Mouse (Mus musculus): Measurements from ENCODE around the gene Gramd1b. TPM values are rescaled to one million over a fixed set of nuclear protein-coding genes. Genes with fewer than 3 reads are reported as not detected.

The Gramd1b gene
- polyA plus RNA-seq, 1 experiment: 79.8 TPM

DNA sequence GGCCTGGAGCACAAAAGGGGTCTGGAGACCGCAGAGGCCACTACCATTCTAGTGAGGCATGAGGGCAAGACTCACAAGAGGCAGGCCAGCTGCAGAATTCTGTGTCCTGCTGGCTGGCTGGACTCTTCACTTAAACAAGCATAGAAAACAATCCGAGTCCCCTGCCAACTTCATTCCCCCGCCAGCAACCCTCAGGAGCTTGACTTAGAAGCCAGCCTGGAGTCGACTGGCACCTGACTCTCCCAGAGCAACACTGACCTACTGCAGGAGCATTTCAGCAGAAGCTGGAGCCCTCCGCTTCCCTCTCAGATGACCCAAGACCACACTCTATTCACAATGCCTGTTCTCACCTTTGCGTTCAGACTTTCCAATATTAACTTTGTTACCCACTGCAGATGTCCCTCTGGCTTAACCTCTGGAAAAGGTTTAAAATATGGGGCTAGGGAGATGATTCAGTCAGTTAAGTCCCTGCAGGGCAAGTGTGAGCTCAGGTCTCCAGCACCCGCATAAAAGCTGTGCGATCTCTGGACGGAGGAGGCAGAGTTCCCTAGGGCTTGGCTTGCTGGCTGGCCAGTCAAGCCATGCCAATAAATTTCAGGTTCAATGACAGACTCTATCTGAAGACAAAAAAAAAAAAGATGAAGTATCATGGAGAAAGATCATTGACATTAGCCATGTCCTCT, 104.8 kb downstream of the Gramd1b start:
- no peak for DNase-seq (ENCODE audit: low read depth)

DNA sequence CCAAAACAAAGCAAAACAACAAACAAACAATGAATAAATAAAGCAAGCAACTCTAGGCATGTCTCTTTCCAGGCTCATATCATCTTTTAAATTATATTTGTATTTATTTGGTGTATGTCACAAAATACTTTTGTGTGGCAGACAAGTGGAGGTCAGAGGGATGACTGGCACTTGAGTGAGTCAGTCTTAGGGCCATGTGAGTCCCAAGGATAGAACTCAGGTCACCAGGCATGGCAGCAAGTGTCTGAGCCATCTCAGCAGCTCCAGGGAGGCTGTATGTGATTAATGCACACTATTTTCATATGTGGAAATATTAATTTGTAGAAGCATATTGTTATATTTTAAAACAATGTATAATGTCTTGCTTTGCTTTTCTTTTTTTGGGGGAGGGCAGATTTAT, 106.3 kb downstream of the Gramd1b start:
- no peak for DNase-seq (ENCODE audit: low read depth)

DNA sequence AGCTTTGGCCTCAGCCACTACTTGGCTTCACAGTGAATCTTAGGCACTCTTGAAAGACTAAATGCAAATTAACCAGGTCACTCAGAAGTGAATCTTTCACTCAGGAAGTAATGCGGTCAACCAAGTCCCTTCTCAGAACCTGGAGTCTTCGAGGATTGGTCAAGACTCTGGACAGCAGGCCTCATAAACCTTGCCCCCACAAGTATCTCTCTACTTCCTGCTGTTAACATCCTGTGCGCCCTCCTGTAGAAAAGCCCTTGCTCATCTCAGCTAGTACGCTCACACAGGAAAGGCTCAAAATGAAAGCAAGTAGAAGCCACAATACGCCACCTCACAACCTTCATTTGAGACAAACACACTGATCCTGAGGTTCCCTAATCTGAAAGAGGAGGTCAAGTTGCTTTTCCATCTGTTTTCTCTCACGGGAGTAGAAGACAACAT, 107.7 kb downstream of the Gramd1b start:
- no peak for DNase-seq (ENCODE audit: low read depth)

DNA sequence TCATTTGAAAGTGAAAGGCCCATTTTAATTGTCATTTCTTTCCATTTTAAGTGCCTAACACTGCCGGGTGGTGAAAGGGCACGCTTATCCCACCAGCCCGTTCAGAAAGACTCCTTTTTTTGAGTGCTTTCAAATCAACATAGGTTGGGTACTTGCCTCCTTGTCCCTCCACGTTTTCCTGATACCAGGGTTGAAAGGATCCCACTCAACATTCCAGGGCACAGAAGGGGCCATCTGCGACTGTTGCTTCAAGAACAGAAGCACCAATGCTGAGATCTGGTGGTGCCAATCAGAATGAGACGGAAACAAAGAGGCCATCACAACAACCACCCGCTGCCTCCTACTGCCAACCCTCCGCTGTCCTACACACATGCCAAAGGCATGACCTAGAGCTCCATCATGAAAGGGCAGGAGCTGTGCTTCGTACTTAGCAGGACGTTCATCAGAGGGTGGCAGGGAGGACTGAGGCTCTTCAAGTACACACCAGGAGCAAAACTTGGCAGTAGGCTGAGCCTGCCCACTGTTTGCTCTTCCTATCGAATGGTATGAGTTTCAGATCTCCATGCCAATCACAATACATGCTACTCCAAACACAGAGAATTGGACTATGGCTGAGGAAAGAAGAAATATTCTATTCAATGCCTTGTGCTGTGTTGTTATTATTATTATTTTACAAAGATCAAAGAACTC, 108.7 kb downstream of the Gramd1b start:
- DNase-seq (ENCODE audit: low read depth): no peak

- DNase-seq (ENCODE audit: low read depth): no peak
Measured at GRCm38 (mm10) chr9:40420652-40421335, 110.4 kb downstream of the Gramd1b start.

DNA sequence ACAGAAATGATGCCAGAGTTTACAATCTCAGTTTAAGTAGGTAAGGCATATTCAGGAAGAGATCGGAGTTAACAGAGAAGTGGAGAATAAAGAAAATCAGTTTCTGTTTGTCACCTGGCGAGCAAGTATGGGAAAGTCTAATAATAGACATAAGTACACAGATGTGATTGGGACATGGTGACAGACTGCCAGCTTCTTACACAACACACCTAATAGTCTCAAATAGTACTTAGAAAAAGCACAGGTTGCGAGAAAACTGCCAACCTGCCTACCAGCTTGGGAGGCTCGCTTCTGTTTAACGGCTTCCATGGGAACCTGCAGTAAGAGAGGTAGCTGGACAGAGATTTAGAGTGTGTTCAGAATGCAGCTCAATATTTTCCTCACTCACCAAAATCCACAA, 112.4 kb downstream of the Gramd1b start:
- no peak for DNase-seq (ENCODE audit: low read depth)

GRCm38 (mm10) chr9:40416150-40416549, 115.0 kb downstream of the Gramd1b start:
- DNase-seq (ENCODE audit: low read depth): no peak

DNA sequence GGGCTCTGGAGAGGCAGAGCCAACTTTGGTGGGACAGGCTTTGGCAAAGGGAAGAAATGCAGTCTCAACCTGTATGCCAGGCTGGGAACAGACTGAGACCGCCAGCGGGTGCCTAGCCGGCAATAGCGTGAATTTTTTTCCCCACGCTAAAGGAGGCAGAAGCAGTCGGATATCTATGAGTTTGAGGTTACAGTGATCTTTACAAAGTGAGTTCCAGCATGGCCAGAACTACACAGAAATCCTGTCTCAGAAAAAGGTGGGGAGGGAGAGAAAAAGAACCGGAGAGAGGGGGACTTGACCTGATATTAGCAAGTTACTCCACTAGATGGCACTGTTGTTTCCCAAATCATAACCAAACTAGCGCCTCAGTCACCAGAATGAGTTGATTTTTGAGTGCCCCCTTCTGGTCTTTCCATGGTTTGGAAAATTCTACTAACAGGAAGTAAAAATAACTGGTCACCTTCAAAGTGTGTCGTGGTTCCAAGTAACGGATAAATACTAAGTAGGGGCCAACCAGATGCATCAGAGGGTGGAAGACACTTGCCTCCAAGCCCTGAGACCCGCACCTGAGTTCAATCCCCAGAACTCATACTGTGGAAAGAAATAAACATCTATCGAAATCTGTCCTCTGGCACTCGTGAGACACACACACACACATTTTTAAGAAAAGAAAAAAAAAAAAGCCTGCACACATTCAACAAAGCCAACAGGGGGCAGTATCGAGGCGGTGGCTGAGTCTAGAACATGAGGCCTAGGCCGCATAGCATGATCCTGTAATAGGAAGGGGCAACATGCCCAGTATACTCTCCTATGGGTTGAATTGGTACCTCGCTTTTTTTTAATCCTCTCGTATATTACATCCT, 116.0 kb downstream of the Gramd1b start:
- DNase-seq (ENCODE audit: low read depth): no peak

GRCm38 (mm10) chr9:40414498-40414903, 116.7 kb downstream of the Gramd1b start:
- DNase-seq (ENCODE audit: low read depth): no peak

GRCm38 (mm10) chr9:40413601-40414000, 117.6 kb downstream of the Gramd1b start:
- DNase-seq (ENCODE audit: low read depth): no peak

GRCm38 (mm10) chr9:40412931-40413330, 118.3 kb downstream of the Gramd1b start:
- DNase-seq (ENCODE audit: low read depth): no peak

GRCm38 (mm10) chr9:40412246-40412645, 118.9 kb downstream of the Gramd1b start:
- no peak for DNase-seq (ENCODE audit: low read depth)

DNA sequence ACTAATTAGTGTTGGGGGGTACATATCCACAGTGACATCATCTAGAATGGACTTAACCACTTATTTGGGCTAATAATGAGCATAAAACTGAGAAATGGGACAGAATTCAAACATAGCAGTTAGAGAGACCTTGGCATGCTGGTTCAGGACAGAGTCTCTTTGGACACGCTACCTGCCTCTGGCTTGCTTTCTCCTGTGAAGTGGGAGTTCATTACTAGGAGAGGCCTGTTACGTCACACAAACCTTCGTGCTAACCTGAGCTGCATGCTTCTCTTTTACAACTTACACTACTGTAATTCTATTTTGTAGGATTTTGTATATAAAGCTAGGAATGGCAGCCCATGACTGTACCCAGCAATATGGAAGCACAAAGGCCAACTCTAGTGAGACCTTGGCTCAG, 120.3 kb downstream of the Gramd1b start:
- DNase-seq (ENCODE audit: low read depth): no peak

- DNase-seq (ENCODE audit: low read depth): no peak
Measured at GRCm38 (mm10) chr9:40409071-40409470, 122.1 kb downstream of the Gramd1b start.

- DNase-seq (ENCODE audit: low read depth): no peak
Measured at GRCm38 (mm10) chr9:40408415-40408814, 122.8 kb downstream of the Gramd1b start.

DNA sequence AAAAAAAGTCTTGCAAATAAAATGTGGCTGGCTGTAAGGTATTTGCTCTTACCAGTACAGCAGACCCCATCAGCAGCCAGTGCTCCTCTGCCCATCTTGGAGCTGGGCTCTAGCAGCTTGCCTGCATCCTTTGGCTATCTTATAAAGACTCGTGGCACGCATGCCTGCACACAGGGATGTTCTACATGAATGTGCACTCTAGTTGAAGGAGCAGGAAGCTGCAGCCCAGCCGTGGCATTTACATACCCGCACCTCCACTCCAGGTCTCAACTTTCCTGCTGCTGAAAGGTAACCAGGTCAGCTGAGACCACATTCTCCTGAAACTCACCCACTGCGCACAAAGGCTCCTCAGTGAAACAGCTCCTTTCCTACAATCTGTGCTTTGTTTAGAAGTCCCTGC, 123.3 kb downstream of the Gramd1b start:
- DNase-seq (ENCODE audit: low read depth): no peak

DNA sequence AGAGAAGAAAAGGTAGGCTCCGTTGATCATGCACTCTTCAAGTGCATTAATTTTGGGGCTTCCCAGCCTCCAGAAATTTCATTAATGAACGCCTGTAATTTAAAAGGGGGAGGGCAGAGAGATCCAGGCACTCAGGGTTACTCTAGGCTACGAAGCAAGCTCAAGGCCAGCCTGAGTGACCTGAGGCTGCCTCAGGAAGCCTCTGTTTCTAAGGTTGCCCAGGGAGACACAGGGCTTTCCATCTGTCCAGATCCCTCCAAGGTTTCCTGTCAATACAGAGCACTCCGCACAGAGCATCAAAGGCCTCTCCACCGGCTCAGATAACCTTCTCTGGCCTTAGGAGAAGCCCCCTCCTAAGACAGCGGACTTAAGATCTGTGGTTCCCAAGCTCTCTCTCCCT, 125.4 kb downstream of the Gramd1b start:
- no peak for DNase-seq (ENCODE audit: low read depth)

DNA sequence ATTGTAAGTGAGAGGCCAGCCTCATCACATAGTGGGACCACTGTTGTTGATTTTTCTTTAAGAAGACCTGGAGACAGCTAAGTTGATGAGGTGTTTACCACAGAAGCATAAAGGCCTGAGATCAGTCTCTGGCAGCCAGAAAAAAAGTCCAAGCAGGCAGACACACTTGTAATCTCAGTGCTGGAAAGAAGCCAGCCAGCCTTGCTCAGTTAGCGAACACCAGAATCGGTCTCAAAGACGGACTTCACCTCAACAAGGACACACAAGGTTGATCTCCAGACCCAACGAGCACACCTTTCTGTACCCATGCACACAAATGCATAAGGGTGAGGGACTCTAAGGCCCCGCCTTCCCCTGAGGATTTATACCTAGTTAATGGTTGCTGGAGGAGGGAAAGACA, 125.9 kb downstream of the Gramd1b start:
- DNase-seq (ENCODE audit: low read depth): no peak

DNA sequence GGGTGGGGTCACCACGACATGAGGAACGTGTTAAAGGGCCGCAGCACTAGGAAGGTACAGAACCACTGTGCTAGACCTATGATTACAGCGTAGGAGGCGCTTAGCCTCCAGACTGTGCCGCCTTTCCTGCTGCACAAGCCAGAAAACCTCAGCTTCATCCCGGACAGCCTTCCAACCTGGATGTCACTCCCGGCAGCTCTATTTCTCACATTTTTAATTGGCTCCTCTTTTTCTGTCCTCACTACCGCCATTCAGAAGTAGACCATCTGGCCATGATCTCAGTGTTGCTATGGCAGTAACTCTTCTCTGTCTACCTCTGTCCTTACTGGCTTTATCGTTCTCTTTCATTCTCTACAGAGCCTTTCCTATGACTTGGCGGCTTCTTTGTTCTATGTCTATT, 126.5 kb downstream of the Gramd1b start:
- DNase-seq (ENCODE audit: low read depth): no peak

GRCm38 (mm10) chr9:40403750-40404149, 127.4 kb downstream of the Gramd1b start:
- no peak for DNase-seq (ENCODE audit: low read depth)

GRCm38 (mm10) chr9:40401818-40402217, 129.4 kb downstream of the Gramd1b start:
- DNase-seq (ENCODE audit: low read depth): no peak

- DNase-seq (ENCODE audit: low read depth): no peak
Measured at GRCm38 (mm10) chr9:40400854-40401253, 130.3 kb downstream of the Gramd1b start.
